Mouse (Mus musculus) ES-E14 (cell line): Measurements from ENCODE around the gene Ermn.

Source experiments
- CHD2 ChIP-seq: IDR thresholded peaks from 2 replicates; pipeline ENCODE4 v1.6.1; 2014; ENCODE audit warnings: mild to moderate bottlenecking, low read depth, low read length, inconsistent platforms
- HCFC1 ChIP-seq: IDR thresholded peaks from 2 replicates; pipeline ENCODE4 v1.6.1; 2012; ENCODE audit warnings: low read length, inconsistent platforms, borderline replicate concordance; ENCODE audit not compliant: insufficient read depth
- MAFK ChIP-seq: IDR thresholded peaks from 2 replicates; pipeline ENCODE4 v1.6.1; 2014; ENCODE audit warnings: mild to moderate bottlenecking, low read depth, low read length, inconsistent platforms; ENCODE audit not compliant: insufficient read depth
- ZC3H11A ChIP-seq: IDR thresholded peaks from 2 replicates; pipeline ENCODE4 v1.6.1; 2012; ENCODE audit warnings: low read depth, mild to moderate bottlenecking, inconsistent platforms, low read length, borderline replicate concordance
- ZNF384 ChIP-seq: IDR thresholded peaks from 2 replicates; pipeline ENCODE4 v1.6.1; 2012; ENCODE audit warnings: low read depth, low read length, inconsistent platforms

DNA sequence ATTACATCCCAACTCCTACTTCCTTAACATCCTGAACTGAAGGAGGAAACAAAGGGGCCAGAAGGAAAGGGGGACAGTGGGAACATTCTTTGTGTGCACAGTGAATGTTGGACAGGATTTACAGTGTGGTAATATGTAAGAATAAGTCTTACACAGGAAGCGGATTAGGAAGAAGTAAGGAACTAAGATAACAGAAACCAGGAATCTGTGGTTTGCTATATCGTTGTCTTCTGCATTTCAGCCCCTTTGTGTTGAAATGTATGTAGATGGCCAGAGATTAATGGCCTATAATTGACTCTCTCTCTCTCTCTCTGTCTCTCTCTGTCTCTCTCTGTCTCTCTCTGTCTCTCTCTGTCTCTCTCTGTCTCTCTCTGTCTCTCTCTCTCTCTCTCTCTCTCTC is 15.7 kb downstream of the Ermn start:
- no peak for TF ChIP-seq ZNF384
- no peak for TF ChIP-seq HCFC1
- TF ChIP-seq MAFK: no peak
- TF ChIP-seq CHD2: no peak
- no peak for TF ChIP-seq ZC3H11A
